Mouse (Mus musculus) CD4-positive, CD25-positive, alpha-beta regulatory T cell, adult 2 months (primary cell): Measurements from ENCODE around the gene Vmn2r12.
"Not testable (repeated sequence)": the region's sequence is repeated elsewhere in the genome, so short reads cannot be mapped to it uniquely, and the experiment has no call there.

Experiments
- DNase-seq: peaks from one replicate; pipeline ENCODE4 v3.0.0-alpha.2; 2012; ENCODE audit warnings: low read depth, low spot score

Gene Vmn2r12

DNA sequence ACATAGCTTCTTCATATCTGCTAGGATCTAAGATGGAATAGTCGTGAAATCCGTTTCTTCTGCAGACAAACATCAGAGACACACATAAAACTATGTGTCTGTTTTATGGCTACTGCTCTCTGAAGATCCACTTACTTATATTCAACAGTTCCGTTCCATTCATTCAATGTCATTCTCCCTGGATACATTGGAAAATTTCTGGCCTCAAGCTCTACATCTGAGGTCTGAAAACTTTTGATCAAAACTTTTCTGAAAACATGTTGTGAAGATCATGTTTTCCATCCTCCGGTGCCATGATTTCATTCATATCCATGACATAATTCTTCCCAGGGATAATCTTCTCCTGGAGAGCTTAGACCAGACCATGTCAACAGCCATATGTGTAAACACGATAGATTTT lies at the start of gene Vmn2r12:
Vmn2r12 (minus strand) TSS at position 101 of the 400 bp plus-strand sequence.
- DNase-seq, result not testable (repeated sequence)

DNA sequence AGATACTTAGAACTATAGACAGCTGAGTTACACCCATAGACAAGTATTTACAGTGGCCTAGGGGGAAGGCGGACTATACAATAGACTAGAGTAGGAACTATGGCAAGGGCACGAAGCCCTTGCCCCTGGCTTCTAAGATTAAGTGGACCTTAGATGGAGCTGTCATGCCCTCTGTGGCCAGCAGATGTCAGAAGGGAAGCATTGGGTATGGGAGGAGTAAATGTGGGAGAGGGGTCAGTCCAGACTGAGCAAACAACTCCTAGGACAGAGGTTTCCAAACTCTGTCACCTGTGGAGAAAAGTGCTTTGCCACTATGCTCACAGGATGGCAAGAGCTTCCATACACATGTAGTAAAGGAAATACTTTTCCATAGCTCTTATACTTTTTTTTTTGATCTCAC lies 41.8 kb upstream of the Vmn2r12 start:
- no peak for DNase-seq

DNA sequence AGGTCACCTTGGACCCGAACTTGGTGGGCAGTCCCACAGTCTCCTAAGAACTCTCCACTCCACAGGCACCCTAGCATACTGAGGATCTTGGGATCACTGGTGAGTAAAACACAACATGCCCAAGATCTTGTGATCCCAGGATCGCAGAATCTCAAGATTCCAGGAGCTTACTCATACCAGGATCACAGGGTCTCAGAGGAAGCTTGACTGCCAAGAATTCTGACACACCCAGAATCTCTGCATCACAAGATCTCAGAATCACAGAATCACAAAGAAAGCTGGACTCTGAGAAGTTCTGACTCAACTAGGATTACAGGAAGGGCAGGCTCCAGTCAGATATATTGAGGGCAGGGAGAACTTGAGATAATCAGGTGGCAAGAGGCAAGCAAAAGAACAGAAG lies 39.0 kb upstream of the Vmn2r12 start:
- no peak for DNase-seq

DNA sequence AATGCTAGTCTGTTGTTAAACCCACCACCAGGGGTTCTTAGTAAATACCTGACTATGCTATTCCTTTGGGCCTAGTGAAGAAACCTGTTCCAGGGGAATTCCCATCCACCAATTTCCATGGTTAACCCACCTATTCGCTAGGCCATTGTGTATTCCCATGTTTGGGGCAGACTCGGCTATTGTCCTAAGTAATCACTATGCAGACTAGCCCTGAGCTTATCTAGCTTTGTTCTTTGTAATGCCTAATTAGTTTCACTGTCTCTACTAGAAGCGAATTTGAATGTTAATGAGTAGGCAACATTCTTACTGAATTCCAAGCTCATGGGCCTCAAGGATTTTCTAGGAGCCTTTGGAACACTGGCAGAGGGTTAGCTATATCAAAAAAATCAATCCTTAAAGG lies 1.3 kb downstream of the Vmn2r12 start:
- DNase-seq, result not testable (repeated sequence)

DNA sequence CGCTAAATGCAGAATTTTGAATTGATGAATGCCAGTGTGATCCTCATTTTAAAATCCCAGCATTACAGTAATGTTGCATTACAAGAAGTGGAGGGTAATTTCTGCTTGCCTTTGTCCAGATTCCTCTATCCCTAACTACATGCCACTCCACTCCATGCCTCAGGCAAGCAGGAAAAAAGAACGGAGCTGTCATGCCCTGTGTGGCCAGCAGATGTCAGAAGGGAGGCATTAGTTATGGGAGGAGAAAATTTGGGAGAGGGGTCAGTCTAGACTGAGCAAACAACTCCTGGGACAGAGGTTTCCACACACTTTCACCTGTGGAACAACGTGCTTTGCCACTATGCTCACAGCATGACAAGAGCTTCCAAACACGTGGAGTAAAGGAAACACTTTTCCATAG lies 25.7 kb downstream of the Vmn2r12 start:
- not testable (repeated sequence) for DNase-seq

DNA sequence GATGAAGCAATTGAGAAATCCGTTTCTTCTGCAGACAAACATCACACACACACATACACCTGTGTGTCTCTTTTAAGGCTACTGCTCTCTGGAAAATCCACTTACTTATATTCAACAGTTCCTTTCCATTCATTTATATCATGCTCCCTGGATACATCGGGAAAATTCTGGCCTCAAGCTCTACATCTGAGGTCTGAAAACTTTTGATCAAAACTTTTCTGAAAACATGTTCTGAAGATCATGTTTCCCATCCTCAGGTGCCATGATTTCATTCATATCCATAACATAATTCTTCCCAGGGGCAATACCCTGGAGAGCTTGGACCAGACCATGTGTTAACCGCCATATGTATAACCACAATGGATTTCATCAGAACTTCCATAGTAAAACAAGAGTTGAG lies 38.3 kb downstream of the Vmn2r12 start, which contains the start of gene Vmn2r11:
Vmn2r11 (minus strand) TSS at position 101 of the 400 bp plus-strand sequence.
- not testable (repeated sequence) for DNase-seq

DNA sequence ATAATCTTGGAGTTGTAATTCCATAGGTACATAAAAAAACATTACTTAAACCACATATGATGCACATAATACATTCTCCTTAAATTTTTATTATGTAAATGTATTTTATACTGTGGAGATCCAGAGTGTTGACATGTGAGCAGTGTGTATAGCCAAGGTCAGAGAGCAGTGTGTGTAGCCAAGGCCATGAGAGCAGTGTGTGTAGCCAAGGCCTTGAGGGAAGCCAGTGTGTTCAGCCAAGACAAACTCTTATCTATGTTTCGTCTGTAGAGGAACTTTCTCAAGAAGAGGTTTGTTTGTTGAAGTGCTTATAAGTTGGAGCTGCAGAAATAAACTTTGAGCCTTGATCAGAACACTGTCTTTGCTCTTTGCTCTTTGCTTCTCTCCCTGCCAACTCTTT lies 42.5 kb downstream of the Vmn2r12 start:
- DNase-seq, result no peak
